Mouse (Mus musculus): ENCODE measurements at regions not wholly inside any gene's neighbourhood (a gene's known extent, or its start where the extent isn't known, plus 50 kb on each side); places are given as distances from the start of the nearest gene placed in this dataset.

- DNase-seq (ENCODE audit: low spot score), result no peak
Observed at GRCm38 (mm10) chr15:60762071-60762470, 91.5 kb downstream of the Fam84b start.

GRCm38 (mm10) chr15:60760015-60760437 lies 93.6 kb downstream of the Fam84b start:
- peak; percentile 86 for DNase-seq (ENCODE audit: low spot score)

- DNase-seq (ENCODE audit: low spot score), result no peak
Observed at GRCm38 (mm10) chr15:60754246-60754645, 99.3 kb downstream of the Fam84b start.

GRCm38 (mm10) chr15:60739598-60739997 lies 114.0 kb downstream of the Fam84b start:
- no peak for DNase-seq (ENCODE audit: low spot score)

- DNase-seq (ENCODE audit: low spot score), result no peak
Observed at GRCm38 (mm10) chr15:60738258-60738657, 115.3 kb downstream of the Fam84b start.

GRCm38 (mm10) chr15:60732416-60732815 lies 121.2 kb downstream of the Fam84b start:
- no peak for DNase-seq (ENCODE audit: low spot score)

- DNase-seq (ENCODE audit: low spot score), result no peak
Observed at GRCm38 (mm10) chr15:60728754-60729153, 124.8 kb downstream of the Fam84b start.

GRCm38 (mm10) chr15:60728337-60728736 lies 125.2 kb downstream of the Fam84b start:
- DNase-seq (ENCODE audit: low spot score), result no peak

- DNase-seq (ENCODE audit: low spot score), result no peak
Observed at GRCm38 (mm10) chr15:60719332-60719731, 134.2 kb downstream of the Fam84b start.

GRCm38 (mm10) chr15:60708678-60709077 lies 144.9 kb downstream of the Fam84b start:
- no peak for DNase-seq (ENCODE audit: low spot score)

GRCm38 (mm10) chr15:60706009-60706408 lies 147.6 kb downstream of the Fam84b start:
- no peak for DNase-seq (ENCODE audit: low spot score)

GRCm38 (mm10) chr15:60701273-60701672 lies 152.3 kb downstream of the Fam84b start:
- no peak for DNase-seq (ENCODE audit: low spot score)

- no peak for DNase-seq (ENCODE audit: low spot score)
Observed at GRCm38 (mm10) chr15:60694746-60695145, 158.8 kb downstream of the Fam84b start.

- peak; percentile 66 for DNase-seq (ENCODE audit: low spot score)
Observed at GRCm38 (mm10) chr15:60693751-60694500, 159.7 kb downstream of the Fam84b start.

- DNase-seq (ENCODE audit: low spot score), result no peak
Observed at GRCm38 (mm10) chr15:60692718-60693597, 160.6 kb downstream of the Fam84b start.

- DNase-seq (ENCODE audit: low spot score), result no peak
Observed at GRCm38 (mm10) chr15:60692149-60692548, 161.4 kb downstream of the Fam84b start.

GRCm38 (mm10) chr15:60677397-60677796 lies 176.2 kb downstream of the Fam84b start:
- DNase-seq (ENCODE audit: low spot score), result no peak

GRCm38 (mm10) chr15:60657572-60657971 lies 196.0 kb downstream of the Fam84b start:
- DNase-seq (ENCODE audit: low spot score), result no peak

GRCm38 (mm10) chr15:60655113-60655512 lies 198.5 kb downstream of the Fam84b start:
- DNase-seq (ENCODE audit: low spot score), result no peak

GRCm38 (mm10) chr15:60649252-60649651 lies 204.3 kb downstream of the Fam84b start:
- DNase-seq (ENCODE audit: low spot score), result no peak

GRCm38 (mm10) chr15:60641770-60642169 lies 211.8 kb downstream of the Fam84b start:
- no peak for DNase-seq (ENCODE audit: low spot score)

GRCm38 (mm10) chr15:60633457-60633850 lies 220.1 kb downstream of the Fam84b start:
- no peak for DNase-seq (ENCODE audit: low spot score)
